Mouse (Mus musculus): ENCODE results near the gene C8g. TPM values are rescaled to one million over a fixed set of nuclear protein-coding genes. Genes with fewer than 3 reads are reported as not detected.

C8g gene
- polyA plus RNA-seq (2014; fragmentation: Nextera tagmentation; extraction: Ambion mirVana), result 5.5 and 6.1 TPM in 2 replicates

- Histone ChIP-seq H3K9me3 (ENCODE audit: control insufficient read depth, low read length) (no peaks in the 10 kb centered on the region), H3K4me1 (ENCODE audit: control insufficient read depth, insufficient read depth, low read length) (peaks cover 14% of the 10 kb centered on the region), H3K27ac (replicated peaks; ENCODE audit: low read depth, low read length) (peak within 1 kb of the TSS; percentile 80), H3K27me3 (ENCODE audit: control insufficient read depth, insufficient read depth, low read length) (no peaks in the 10 kb centered on the region), H3K36me3 (ENCODE audit: control insufficient read depth, insufficient read depth, low read length) (peaks cover 31% of the 10 kb centered on the region), H3K9ac (replicated peaks; ENCODE audit: low read length) (peak within 1 kb of the TSS; percentile 97), H3K4me3 (replicated peaks; ENCODE audit: low read depth, low read length) (peak within 1 kb of the TSS; percentile 87), H3K4me2 (ENCODE audit: low read length) (peak within 1 kb of the TSS; percentile 93)
- 76% methylated on average over 20 of the region's 20 CpGs for WGBS
- ATAC-seq (ENCODE audit: low FRiP score, low TSS enrichment) (no peak), DNase-seq (peak; percentile 29)
Measured at GRCm38 (mm10) chr2:25501593-25502486, at the start of gene C8g. Gene C8g (minus strand): TSS chr2:25501719.

GRCm38 (mm10) chr2:25551186-25551585, 49.7 kb upstream of the C8g start:
- DNase-seq, result peak; percentile 61
- no peak overlapping the region for H3K9ac ChIP-seq (replicated peaks; ENCODE audit: low read length)
- no peak overlapping the region for H3K4me3 ChIP-seq (replicated peaks; ENCODE audit: low read depth, low read length)
- H3K27ac ChIP-seq (replicated peaks; ENCODE audit: low read depth, low read length), result no peak overlapping the region
- H3K9me3 ChIP-seq (ENCODE audit: control insufficient read depth, low read length), result no peaks in the 10 kb centered on the region
- H3K4me1 ChIP-seq (ENCODE audit: control insufficient read depth, insufficient read depth, low read length), result peaks cover 1% of the 10 kb centered on the region
- 30% methylated on average over 5 of the region's 5 CpGs for WGBS
- no peak overlapping the region for H3K4me2 ChIP-seq (ENCODE audit: low read length)
- no peaks in the 10 kb centered on the region for H3K27me3 ChIP-seq (ENCODE audit: control insufficient read depth, insufficient read depth, low read length)
- no peak for ATAC-seq (ENCODE audit: low FRiP score, low TSS enrichment)
- no peaks in the 10 kb centered on the region for H3K36me3 ChIP-seq (ENCODE audit: control insufficient read depth, insufficient read depth, low read length)

GRCm38 (mm10) chr2:25549021-25549991, 47.8 kb upstream of the C8g start:
- DNase-seq (no peak), ATAC-seq (ENCODE audit: low FRiP score, low TSS enrichment) (no peak)
- no peak overlapping the region for H3K27ac ChIP-seq (replicated peaks; ENCODE audit: low read depth, low read length)
- H3K4me3 ChIP-seq (replicated peaks; ENCODE audit: low read depth, low read length), result no peak overlapping the region
- no peak overlapping the region for H3K9ac ChIP-seq (replicated peaks; ENCODE audit: low read length)
- H3K4me2 ChIP-seq (ENCODE audit: low read length), result no peak overlapping the region
- H3K9me3 ChIP-seq (ENCODE audit: control insufficient read depth, low read length), result no peaks in the 10 kb centered on the region
- peaks cover 6% of the 10 kb centered on the region for H3K4me1 ChIP-seq (ENCODE audit: control insufficient read depth, insufficient read depth, low read length)
- no peaks in the 10 kb centered on the region for H3K36me3 ChIP-seq (ENCODE audit: control insufficient read depth, insufficient read depth, low read length)
- WGBS, result 83% methylated on average over 9 of the region's 9 CpGs
- no peaks in the 10 kb centered on the region for H3K27me3 ChIP-seq (ENCODE audit: control insufficient read depth, insufficient read depth, low read length)

GRCm38 (mm10) chr2:25546811-25547491, 45.4 kb upstream of the C8g start, which contains the start of gene Traf2:
Gene Traf2 (minus strand): TSS chr2:25546940.
- Histone ChIP-seq H3K4me2 (ENCODE audit: low read length) (peak within 1 kb of the TSS; percentile 78), H3K4me3 (replicated peaks; ENCODE audit: low read depth, low read length) (peak within 1 kb of the TSS; percentile 61), H3K27ac (replicated peaks; ENCODE audit: low read depth, low read length) (no peak within 1 kb of the TSS), H3K36me3 (ENCODE audit: control insufficient read depth, insufficient read depth, low read length) (no peaks in the 10 kb centered on the region), H3K27me3 (ENCODE audit: control insufficient read depth, insufficient read depth, low read length) (no peaks in the 10 kb centered on the region), H3K4me1 (ENCODE audit: control insufficient read depth, insufficient read depth, low read length) (peaks cover 6% of the 10 kb centered on the region), H3K9ac (replicated peaks; ENCODE audit: low read length) (peak within 1 kb of the TSS; percentile 60), H3K9me3 (ENCODE audit: control insufficient read depth, low read length) (no peaks in the 10 kb centered on the region)
- ATAC-seq (ENCODE audit: low FRiP score, low TSS enrichment) (peak; percentile 99), DNase-seq (peak; percentile 98)
- WGBS, result 3% methylated on average over 48 of the region's 48 CpGs

GRCm38 (mm10) chr2:25545996-25546810, 44.7 kb upstream of the C8g start:
- peak; percentile 55 for ATAC-seq (ENCODE audit: low FRiP score, low TSS enrichment)
- Histone ChIP-seq H3K27ac (replicated peaks; ENCODE audit: low read depth, low read length) (no peak overlapping the region), H3K4me2 (ENCODE audit: low read length) (peak overlapping the region; percentile 78), H3K27me3 (ENCODE audit: control insufficient read depth, insufficient read depth, low read length) (no peaks in the 10 kb centered on the region), H3K9ac (replicated peaks; ENCODE audit: low read length) (peak overlapping the region; percentile 60), H3K4me3 (replicated peaks; ENCODE audit: low read depth, low read length) (peak overlapping the region; percentile 61), H3K9me3 (ENCODE audit: control insufficient read depth, low read length) (no peaks in the 10 kb centered on the region), H3K4me1 (ENCODE audit: control insufficient read depth, insufficient read depth, low read length) (peaks cover 6% of the 10 kb centered on the region), H3K36me3 (ENCODE audit: control insufficient read depth, insufficient read depth, low read length) (no peaks in the 10 kb centered on the region)
- 8% methylated on average over 40 of the region's 43 CpGs for WGBS
- DNase-seq, result no peak

- DNase-seq (no peak), ATAC-seq (ENCODE audit: low FRiP score, low TSS enrichment) (no peak)
- Histone ChIP-seq H3K4me3 (replicated peaks; ENCODE audit: low read depth, low read length) (no peak overlapping the region), H3K27me3 (ENCODE audit: control insufficient read depth, insufficient read depth, low read length) (no peaks in the 10 kb centered on the region), H3K4me2 (ENCODE audit: low read length) (no peak overlapping the region), H3K9ac (replicated peaks; ENCODE audit: low read length) (no peak overlapping the region), H3K9me3 (ENCODE audit: control insufficient read depth, low read length) (no peaks in the 10 kb centered on the region), H3K4me1 (ENCODE audit: control insufficient read depth, insufficient read depth, low read length) (peaks cover 6% of the 10 kb centered on the region), H3K27ac (replicated peaks; ENCODE audit: low read depth, low read length) (no peak overlapping the region), H3K36me3 (ENCODE audit: control insufficient read depth, insufficient read depth, low read length) (peaks cover 4% of the 10 kb centered on the region; the same call in 1 of the 2 replicates)
- WGBS, result 93% methylated on average over 10 of the region's 10 CpGs
Measured at GRCm38 (mm10) chr2:25541644-25542367, 40.3 kb upstream of the C8g start.

- Histone ChIP-seq H3K9me3 (ENCODE audit: control insufficient read depth, low read length) (no peaks in the 10 kb centered on the region), H3K27me3 (ENCODE audit: control insufficient read depth, insufficient read depth, low read length) (no peaks in the 10 kb centered on the region), H3K4me3 (replicated peaks; ENCODE audit: low read depth, low read length) (no peak overlapping the region), H3K9ac (replicated peaks; ENCODE audit: low read length) (no peak overlapping the region), H3K4me1 (ENCODE audit: control insufficient read depth, insufficient read depth, low read length) (no peaks in the 10 kb centered on the region), H3K36me3 (ENCODE audit: control insufficient read depth, insufficient read depth, low read length) (peaks cover 14% of the 10 kb centered on the region; the same call in 1 of the 2 replicates), H3K4me2 (ENCODE audit: low read length) (no peak overlapping the region), H3K27ac (replicated peaks; ENCODE audit: low read depth, low read length) (no peak overlapping the region)
- DNase-seq, result no peak
- no peak for ATAC-seq (ENCODE audit: low FRiP score, low TSS enrichment)
- WGBS, result 98% methylated on average over 4 of the region's 4 CpGs
Measured at GRCm38 (mm10) chr2:25540541-25540948, 39.0 kb upstream of the C8g start.

Data from midbrain, embryonic 14.5 days (tissue).